Mouse (Mus musculus) forebrain, postnatal 0 days (tissue): ENCODE data around the gene Klf11. TPM values are rescaled to one million over a fixed set of nuclear protein-coding genes. Genes with fewer than 3 reads are reported as not detected.

Source experiments
- ATAC-seq: fragments of 200-750 bp; cut with Nextera tagmentation; 2 replicates; pipeline ENCODE4 v1.8.0; 2017; ENCODE audit warnings: mild to moderate bottlenecking, moderate library complexity
- DNase-seq: peaks from one replicate; pipeline ENCODE4 v3.0.0-alpha.2; 2015
- H3K27ac ChIP-seq: fragments of 300-500 bp; sonication (generic); 2 replicates; pipeline ENCODE4 v1.5.1; 2014; ENCODE audit warnings: low read depth, mild to moderate bottlenecking, antibody characterized with exemption, low read length, moderate library complexity, mixed read lengths
- H3K27me3 ChIP-seq: fragments of 300-500 bp; sonication (generic); 2 replicates; pipeline ENCODE4 v1.6.1; 2014; ENCODE audit warnings: mild to moderate bottlenecking, low read length, mixed read lengths; ENCODE audit not compliant: insufficient read depth
- H3K36me3 ChIP-seq: fragments of 300-500 bp; sonication (generic); 2 replicates; pipeline ENCODE4 v1.6.1; 2014; ENCODE audit warnings: mild to moderate bottlenecking, moderate library complexity; ENCODE audit not compliant: insufficient read depth
- H3K4me1 ChIP-seq: fragments of 300-500 bp; sonication (generic); 2 replicates; pipeline ENCODE4 v1.6.1; 2014; ENCODE audit warnings: antibody characterized with exemption; ENCODE audit not compliant: insufficient read depth
- H3K4me2 ChIP-seq: fragments of 300-500 bp; sonication (generic); 2 replicates; pipeline ENCODE4 v1.6.1; 2014; ENCODE audit warnings: low read depth, mild to moderate bottlenecking, moderate library complexity
- H3K4me3 ChIP-seq: fragments of 300-500 bp; sonication (generic); 2 replicates; pipeline ENCODE4 v1.5.1; 2014; ENCODE audit warnings: low read depth, low read length, mixed read lengths
- H3K9ac ChIP-seq: fragments of 300-500 bp; sonication (generic); 2 replicates; pipeline ENCODE4 v1.6.1; 2014; ENCODE audit warnings: mild to moderate bottlenecking
- H3K9me3 ChIP-seq: fragments of 300-500 bp; sonication (generic); 2 replicates; pipeline ENCODE4 v1.6.1; 2016; ENCODE audit warnings: low read length
- CTCF ChIP-seq: sonication (generic); IDR thresholded peaks from 2 replicates; pipeline ENCODE4 v1.5.1; 2016; ENCODE audit warnings: antibody characterized with exemption, control low read depth, low read depth
- WGBS: fragments of 180-500 bp; shearing (Covaris S2); extraction: QIAGEN DNeasy Blood & Tissue Kit; methylation state at CpG from one replicate; pipeline ENCODE4 v1.1.7; 2014; 5-methylcytosine and 5-hydroxymethylcytosine counted together
- polyA plus RNA-seq: library from polyadenylated mRNA; unstranded; fragments of >200 nt; fragmentation: Nextera tagmentation; extraction: Ambion mirVana; gene quantifications from 2 replicates; pipeline ENCODE4 v1.2.1, GENCODE M21; 2015
- total RNA-seq: library from RNA; depleted of rRNA; stranded (reverse); fragments of >200 nt; gene quantifications from 2 replicates; pipeline ENCODE4 v1.2.3, GENCODE M21; 2014

The Klf11 gene
- total and polyA plus RNA-seq, 2 experiments from 2014 or later: 22.9 to 30.7 TPM

GRCm38 (mm10) chr12:24623486-24624251, 27.4 kb upstream of the Klf11 start:
- Histone ChIP-seq H3K27ac (no peak overlapping the region), H3K9ac (no peak overlapping the region), H3K27me3 (no peaks in the 10 kb centered on the region), H3K36me3 (no peaks in the 10 kb centered on the region), H3K4me3 (no peak overlapping the region), H3K4me1 (no peaks in the 10 kb centered on the region), H3K9me3 (no peaks in the 10 kb centered on the region), H3K4me2 (no peak overlapping the region)
- DNase-seq (no peak), ATAC-seq (peak; percentile 53)
- 74% methylated on average over 12 of the region's 12 CpGs for WGBS
- TF ChIP-seq CTCF: no peak

GRCm38 (mm10) chr12:24626401-24626800, 24.7 kb upstream of the Klf11 start:
- Histone ChIP-seq H3K27ac (no peak overlapping the region), H3K36me3 (no peaks in the 10 kb centered on the region), H3K9ac (no peak overlapping the region), H3K9me3 (no peaks in the 10 kb centered on the region), H3K4me1 (no peaks in the 10 kb centered on the region), H3K4me2 (no peak overlapping the region), H3K27me3 (no peaks in the 10 kb centered on the region), H3K4me3 (no peak overlapping the region)
- no peak for ATAC-seq
- TF ChIP-seq CTCF: no peak
- no peak for DNase-seq
- WGBS: 90% methylated on average over 5 of the region's 5 CpGs

GRCm38 (mm10) chr12:24627215-24627614, 23.9 kb upstream of the Klf11 start:
- Histone ChIP-seq H3K9me3 (no peaks in the 10 kb centered on the region), H3K9ac (no peak overlapping the region), H3K4me3 (no peak overlapping the region), H3K36me3 (no peaks in the 10 kb centered on the region), H3K4me2 (no peak overlapping the region), H3K4me1 (no peaks in the 10 kb centered on the region), H3K27ac (no peak overlapping the region), H3K27me3 (no peaks in the 10 kb centered on the region)
- WGBS: 69% methylated on average over 3 of the region's 3 CpGs
- ATAC-seq: no peak
- no peak for DNase-seq
- TF ChIP-seq CTCF: no peak

GRCm38 (mm10) chr12:24630220-24630619, 20.9 kb upstream of the Klf11 start:
- Histone ChIP-seq H3K4me3 (no peak overlapping the region), H3K9ac (no peak overlapping the region), H3K4me1 (no peaks in the 10 kb centered on the region), H3K4me2 (no peak overlapping the region), H3K9me3 (no peaks in the 10 kb centered on the region), H3K36me3 (no peaks in the 10 kb centered on the region), H3K27ac (no peak overlapping the region), H3K27me3 (no peaks in the 10 kb centered on the region)
- peak; percentile 46 for TF ChIP-seq CTCF
- no peak for ATAC-seq
- WGBS: 68% methylated on average over 1 of the region's 1 CpGs
- DNase-seq: no peak

GRCm38 (mm10) chr12:24632404-24632803, 18.7 kb upstream of the Klf11 start:
- Histone ChIP-seq H3K27ac (no peak overlapping the region), H3K4me2 (no peak overlapping the region), H3K36me3 (no peaks in the 10 kb centered on the region), H3K27me3 (no peaks in the 10 kb centered on the region), H3K9me3 (no peaks in the 10 kb centered on the region), H3K4me3 (no peak overlapping the region), H3K4me1 (no peaks in the 10 kb centered on the region), H3K9ac (no peak overlapping the region)
- no peak for TF ChIP-seq CTCF
- no peak for DNase-seq
- 66% methylated on average over 4 of the region's 4 CpGs for WGBS
- no peak for ATAC-seq

DNA sequence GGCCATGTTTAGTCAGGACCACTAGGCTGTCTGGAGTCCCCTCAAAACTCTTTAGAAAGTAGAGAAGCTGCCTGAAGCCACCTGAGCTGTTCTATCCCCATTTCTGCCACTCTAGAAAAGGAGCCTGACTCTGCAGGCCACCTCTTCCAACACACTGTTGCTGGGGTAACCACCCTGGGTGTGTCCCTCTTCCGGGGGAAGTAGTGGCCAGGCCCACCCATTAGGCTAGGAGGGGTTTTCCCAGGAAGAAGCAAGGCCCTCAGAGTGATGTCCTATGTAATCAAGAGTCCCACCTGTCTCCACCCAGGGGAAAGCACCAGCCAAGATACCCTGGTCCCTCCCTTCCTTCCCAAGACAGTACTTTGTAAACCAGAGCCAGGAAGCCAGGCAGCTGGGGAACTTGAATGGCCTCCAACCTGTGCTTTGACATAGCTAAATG, 17.3 kb upstream of the Klf11 start:
- 69% methylated on average over 1 of the region's 1 CpGs for WGBS
- H3K27ac ChIP-seq: no peak overlapping the region

GRCm38 (mm10) chr12:24634212-24634611, 16.9 kb upstream of the Klf11 start:
- no peaks in the 10 kb centered on the region for H3K9me3 ChIP-seq
- no peak for TF ChIP-seq CTCF
- no peaks in the 10 kb centered on the region for H3K4me1 ChIP-seq
- H3K36me3 ChIP-seq: no peaks in the 10 kb centered on the region
- no peak overlapping the region for H3K4me2 ChIP-seq
- no peak for DNase-seq
- WGBS: 80% methylated on average over 4 of the region's 4 CpGs
- no peak overlapping the region for H3K27ac ChIP-seq
- no peaks in the 10 kb centered on the region for H3K27me3 ChIP-seq
- H3K4me3 ChIP-seq: no peak overlapping the region
- ATAC-seq: no peak
- H3K9ac ChIP-seq: no peak overlapping the region

More for the DNA sequence above, 17.3 kb upstream of the Klf11 start:
- ATAC-seq (no peak), DNase-seq (no peak)
- no peak overlapping the region for H3K9ac ChIP-seq
- no peaks in the 10 kb centered on the region for H3K36me3 ChIP-seq
- no peaks in the 10 kb centered on the region for H3K4me1 ChIP-seq
- H3K9me3 ChIP-seq: no peaks in the 10 kb centered on the region
- no peaks in the 10 kb centered on the region for H3K27me3 ChIP-seq
- no peak overlapping the region for H3K4me2 ChIP-seq
- no peak overlapping the region for H3K4me3 ChIP-seq
- no peak for TF ChIP-seq CTCF
